Mouse (Mus musculus) kidney, postnatal 0 days (tissue): ENCODE data around the gene Car12. TPM values are rescaled to one million over a fixed set of nuclear protein-coding genes. Genes with fewer than 3 reads are reported as not detected.
A peak's percentile ranks its signal among the peaks of the same experiment; 100 is the strongest.

Experiments used
- ATAC-seq: fragments of 200-750 bp; cut with Nextera tagmentation; replicated peaks from 2 replicates; pipeline ENCODE4 v1.8.0; 2017; ENCODE audit warnings: low read depth, moderate number of reproducible peaks, moderate TSS enrichment, moderate library complexity; ENCODE audit not compliant: low FRiP score
- DNase-seq: peaks from one replicate; pipeline ENCODE4 v3.0.0-alpha.2; 2016; ENCODE audit warnings: low spot score
- H3K27ac ChIP-seq: fragments of 300-500 bp; sonication (generic); 2 replicates; pipeline ENCODE4 v1.5.1; 2014; ENCODE audit warnings: mild to moderate bottlenecking
- H3K27me3 ChIP-seq: fragments of 300-500 bp; sonication (generic); 2 replicates; pipeline ENCODE4 v1.6.1; 2014; ENCODE audit warnings: low read length, mixed read lengths; ENCODE audit not compliant: insufficient read depth
- H3K36me3 ChIP-seq: fragments of 300-500 bp; sonication (generic); 2 replicates; pipeline ENCODE4 v1.6.1; 2014; ENCODE audit warnings: low read length, mixed read lengths; ENCODE audit not compliant: insufficient read depth
- H3K4me1 ChIP-seq: fragments of 300-500 bp; sonication (generic); replicated peaks from 2 replicates; pipeline ENCODE4 v1.6.1; 2014; ENCODE audit warnings: antibody characterized with exemption, low read length, mixed read lengths; ENCODE audit not compliant: insufficient read depth
- H3K4me2 ChIP-seq: fragments of 300-500 bp; sonication (generic); 2 replicates; pipeline ENCODE4 v1.6.1; 2014; ENCODE audit warnings: mild to moderate bottlenecking, low read length, moderate library complexity, mixed read lengths
- H3K4me3 ChIP-seq: fragments of 300-500 bp; sonication (generic); replicated peaks from 2 replicates; pipeline ENCODE4 v1.5.1; 2014; ENCODE audit warnings: low read depth, low read length
- H3K9ac ChIP-seq: fragments of 300-500 bp; sonication (generic); 2 replicates; pipeline ENCODE4 v1.6.1; 2014; ENCODE audit warnings: low read depth, low read length
- H3K9me3 ChIP-seq: fragments of 300-500 bp; sonication (generic); replicated peaks from 2 replicates; pipeline ENCODE4 v1.6.1; 2016; ENCODE audit warnings: low read length, inconsistent platforms, mixed read lengths
- CTCF ChIP-seq: IDR thresholded peaks from 2 replicates; pipeline ENCODE4 v1.5.1; 2016; ENCODE audit warnings: antibody characterized with exemption, low read depth, mild to moderate bottlenecking, moderate library complexity
- WGBS: fragments of 180-500 bp; shearing (Covaris S2); extraction: QIAGEN DNeasy Blood & Tissue Kit; methylation state at CpG from one replicate; pipeline ENCODE4 v1.1.7; 2014; 5-methylcytosine and 5-hydroxymethylcytosine counted together
- polyA plus RNA-seq: library from polyadenylated mRNA; unstranded; fragments of >200 nt; fragmentation: Nextera tagmentation; extraction: Ambion mirVana; gene quantifications from 2 replicates; pipeline ENCODE4 v1.2.1, GENCODE M21; 2015

Car12 gene
- polyA plus RNA-seq, 1 experiment from 2014 or later = 52.5 TPM

GRCm38 (mm10) chr9:66691683-66692305, 21.7 kb upstream of the Car12 start:
- DNase-seq (no peak), ATAC-seq (peak; percentile 63; the same call in 1 of the 2 replicates)
- WGBS = 65% methylated on average over 4 of the region's 4 CpGs
- H3K9me3 ChIP-seq = no peaks in the 10 kb centered on the region
- TF ChIP-seq CTCF = peak; percentile 59
- H3K36me3 ChIP-seq = no peaks in the 10 kb centered on the region
- H3K4me2 ChIP-seq = no peak overlapping the region
- H3K9ac ChIP-seq = no peak overlapping the region
- no peaks in the 10 kb centered on the region for H3K4me1 ChIP-seq
- H3K4me3 ChIP-seq = no peak overlapping the region
- no peaks in the 10 kb centered on the region for H3K27me3 ChIP-seq
- H3K27ac ChIP-seq = no peak overlapping the region

- no peak overlapping the region for H3K9ac ChIP-seq
- 57% methylated on average over 7 of the region's 7 CpGs for WGBS
- peak overlapping the region; percentile 78 for H3K27ac ChIP-seq
- H3K9me3 ChIP-seq = no peaks in the 10 kb centered on the region
- no peaks in the 10 kb centered on the region for H3K27me3 ChIP-seq
- H3K4me3 ChIP-seq = no peak overlapping the region
- no peak overlapping the region for H3K4me2 ChIP-seq
- ATAC-seq (peak; percentile 98), DNase-seq (peak; percentile 76)
- no peaks in the 10 kb centered on the region for H3K4me1 ChIP-seq
- H3K36me3 ChIP-seq = no peaks in the 10 kb centered on the region
- peak; percentile 20; the same call in 1 of the 2 replicates for TF ChIP-seq CTCF
Observed at GRCm38 (mm10) chr9:66697355-66698140, 15.9 kb upstream of the Car12 start.

- DNase-seq = no peak
- WGBS = 84% methylated on average over 4 of the region's 4 CpGs
- no peaks in the 10 kb centered on the region for H3K9me3 ChIP-seq
- no peak overlapping the region for H3K9ac ChIP-seq
- H3K36me3 ChIP-seq = no peaks in the 10 kb centered on the region
- TF ChIP-seq CTCF = no peak
- no peak for ATAC-seq
- no peak overlapping the region for H3K27ac ChIP-seq
- no peak overlapping the region for H3K4me2 ChIP-seq
- no peak overlapping the region for H3K4me3 ChIP-seq
- no peaks in the 10 kb centered on the region for H3K4me1 ChIP-seq
- H3K27me3 ChIP-seq = no peaks in the 10 kb centered on the region
Observed at GRCm38 (mm10) chr9:66699748-66700147, 13.7 kb upstream of the Car12 start.

- no peak overlapping the region for H3K9ac ChIP-seq
- no peaks in the 10 kb centered on the region for H3K27me3 ChIP-seq
- ATAC-seq (no peak), DNase-seq (no peak)
- no peak overlapping the region for H3K27ac ChIP-seq
- no peaks in the 10 kb centered on the region; the same call in 1 of the 2 replicates for H3K4me1 ChIP-seq
- no peak overlapping the region for H3K4me3 ChIP-seq
- H3K9me3 ChIP-seq = no peaks in the 10 kb centered on the region
- TF ChIP-seq CTCF = no peak
- 83% methylated on average over 4 of the region's 4 CpGs for WGBS
- no peaks in the 10 kb centered on the region for H3K36me3 ChIP-seq
- H3K4me2 ChIP-seq = no peak overlapping the region
Observed at GRCm38 (mm10) chr9:66703002-66703401, 10.5 kb upstream of the Car12 start.

GRCm38 (mm10) chr9:66705354-66705753, 8.1 kb upstream of the Car12 start:
- Histone ChIP-seq H3K9me3 (no peaks in the 10 kb centered on the region), H3K4me2 (no peak overlapping the region), H3K27me3 (no peaks in the 10 kb centered on the region), H3K4me1 (peaks cover 7% of the 10 kb centered on the region), H3K27ac (no peak overlapping the region; the same call in 1 of the 2 replicates), H3K9ac (no peak overlapping the region), H3K36me3 (no peaks in the 10 kb centered on the region), H3K4me3 (no peak overlapping the region)
- ATAC-seq (no peak), DNase-seq (no peak)
- TF ChIP-seq CTCF = no peak; the same call in 1 of the 2 replicates

- peak; percentile 81 for DNase-seq
- ATAC-seq = no peak
- 57% methylated on average over 2 of the region's 2 CpGs for WGBS
Observed at GRCm38 (mm10) chr9:66705766-66706165, 7.7 kb upstream of the Car12 start.

More at GRCm38 (mm10) chr9:66705766-66706165, 7.7 kb upstream of the Car12 start:
- no peaks in the 10 kb centered on the region for H3K36me3 ChIP-seq
- no peak overlapping the region for H3K27ac ChIP-seq
- H3K4me3 ChIP-seq = no peak overlapping the region
- H3K4me1 ChIP-seq = peaks cover 7% of the 10 kb centered on the region
- no peak overlapping the region for H3K4me2 ChIP-seq
- H3K9me3 ChIP-seq = no peaks in the 10 kb centered on the region
- H3K27me3 ChIP-seq = no peaks in the 10 kb centered on the region
- TF ChIP-seq CTCF = peak; percentile 97
- H3K9ac ChIP-seq = no peak overlapping the region
